Mouse (Mus musculus) cortical plate, adult 2 months (tissue): ENCODE data around the gene Prnp.

ENCODE experiments used
- CTCF ChIP-seq: fragments of 200-500 bp; IDR thresholded peaks from 2 replicates; pipeline ENCODE4 v1.5.1; 2011; ENCODE audit warnings: mild to moderate bottlenecking, control low read depth, low read length; ENCODE audit not compliant: insufficient read depth; ENCODE audit errors: extremely low read depth
- POLR2A ChIP-seq: fragments of 200-500 bp; IDR thresholded peaks from 2 replicates; pipeline ENCODE4 v1.6.1; 2011; ENCODE audit warnings: mild to moderate bottlenecking, low read length, control low read depth; ENCODE audit not compliant: insufficient read depth; ENCODE audit errors: extremely low read depth

GRCm38 (mm10) chr2:131906846-131907245, 2.9 kb upstream of the Prnp start:
- TF ChIP-seq CTCF: no peak
- no peak for TF ChIP-seq POLR2A
